Mouse (Mus musculus) heart, embryonic 10.5 days (tissue): ENCODE measurements around the gene Olfr412. TPM values are rescaled to one million over a fixed set of nuclear protein-coding genes. Genes with fewer than 3 reads are reported as not detected.
A peak's percentile ranks its signal among the peaks of the same experiment; 100 is the strongest.

Experiments
- DNase-seq: peaks from one replicate; pipeline ENCODE4 v3.0.0-alpha.2; 2017; ENCODE audit warnings: low spot score
- H3K27ac ChIP-seq: fragments of 300-500 bp; sonication (generic); 2 replicates; pipeline ENCODE4 v1.5.1; 2016; ENCODE audit warnings: mild to moderate bottlenecking
- H3K27me3 ChIP-seq: fragments of 300-500 bp; sonication (generic); 2 replicates; pipeline ENCODE4 v1.6.1; 2016; ENCODE audit warnings: mild to moderate bottlenecking; ENCODE audit not compliant: poor library complexity, insufficient read depth, severe bottlenecking
- H3K36me3 ChIP-seq: fragments of 300-500 bp; sonication (generic); 2 replicates; pipeline ENCODE4 v1.6.1; 2016; ENCODE audit warnings: mild to moderate bottlenecking, moderate library complexity
- H3K4me1 ChIP-seq: fragments of 300-500 bp; sonication (generic); 2 replicates; pipeline ENCODE4 v1.6.1; 2016; ENCODE audit warnings: mild to moderate bottlenecking
- H3K4me3 ChIP-seq: fragments of 300-500 bp; sonication (generic); 2 replicates; pipeline ENCODE4 v1.5.1; 2016; ENCODE audit warnings: mild to moderate bottlenecking, moderate library complexity
- H3K9me3 ChIP-seq: fragments of 300-500 bp; sonication (generic); 2 replicates; pipeline ENCODE4 v1.6.1; 2016; ENCODE audit warnings: mild to moderate bottlenecking, moderate library complexity
- WGBS: fragments of 180-500 bp; shearing (Covaris S2); methylation state at CpG from one replicate; pipeline ENCODE4 v1.1.7; 2016; 5-methylcytosine and 5-hydroxymethylcytosine counted together
- polyA plus RNA-seq: library from polyadenylated mRNA; unstranded; fragments of >200 nt; fragmentation: Nextera tagmentation; extraction: Ambion mirVana; gene quantifications from 2 replicates; pipeline ENCODE4 v1.2.1, GENCODE M21; 2016

Gene Olfr412
- not detected in 2 replicates for polyA plus RNA-seq

DNA sequence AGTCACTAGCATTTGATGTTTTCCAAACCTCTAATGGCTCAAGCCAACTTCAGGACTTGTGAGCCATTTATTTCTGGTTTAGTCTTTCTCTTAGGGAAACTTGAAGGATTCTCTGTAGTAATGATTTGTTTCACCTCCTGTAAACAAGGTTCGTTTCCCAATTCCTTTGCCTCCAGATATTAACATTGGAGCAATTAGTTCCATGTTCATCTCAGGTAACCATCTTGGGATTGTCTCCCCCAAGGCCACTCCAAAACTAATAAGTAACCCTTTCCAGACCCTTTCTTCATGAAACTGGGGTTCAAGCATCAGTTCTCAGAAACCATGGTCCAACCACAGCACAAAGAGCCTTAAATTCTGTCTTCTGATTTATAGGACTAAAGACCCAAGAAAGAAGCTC lies at the start of gene Olfr412:
TSS of gene Olfr412 (plus strand) at position 301 of the 400 bp plus-strand sequence.
- Histone ChIP-seq H3K4me1 (no peaks in the 10 kb centered on the region), H3K9me3 (no peaks in the 10 kb centered on the region), H3K36me3 (no peaks in the 10 kb centered on the region), H3K4me3 (no peak within 1 kb of the TSS), H3K27ac (no peak within 1 kb of the TSS), H3K27me3 (no peaks in the 10 kb centered on the region)
- DNase-seq, result no peak
- WGBS, result 66% methylated on average over 1 of the region's 1 CpGs

DNA sequence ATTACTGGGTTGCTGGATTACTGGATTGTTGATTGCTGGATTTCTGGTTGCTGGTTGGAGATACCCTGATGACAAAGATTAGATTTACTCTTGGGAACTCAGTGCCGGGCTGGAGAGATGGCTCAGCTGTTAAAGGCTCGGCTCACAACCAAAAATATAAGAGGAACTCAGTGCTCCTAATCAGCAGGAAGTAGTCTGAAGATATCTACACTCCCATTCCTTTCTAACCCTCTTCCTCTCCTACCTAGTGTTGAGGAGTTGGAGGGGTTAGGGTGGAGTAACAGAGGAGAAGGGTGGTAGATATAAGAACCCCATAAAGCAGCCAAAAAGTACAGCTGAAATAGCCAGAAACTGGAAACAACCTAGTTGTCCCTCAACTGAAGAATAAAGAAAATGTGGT lies 35.8 kb upstream of the Olfr412 start:
- Histone ChIP-seq H3K9me3 (0 out of 2 replicates have a peak, but pooled peaks cover 3% of the 10 kb centered on the region), H3K27ac (no peak overlapping the region), H3K27me3 (no peaks in the 10 kb centered on the region), H3K36me3 (no peaks in the 10 kb centered on the region), H3K4me3 (no peak overlapping the region), H3K4me1 (no peaks in the 10 kb centered on the region)
- no peak for DNase-seq
- WGBS, result 46% methylated on average over 2 of the region's 2 CpGs

- H3K4me1 ChIP-seq, result no peaks in the 10 kb centered on the region
- no peak overlapping the region for H3K27ac ChIP-seq
- no peak overlapping the region for H3K4me3 ChIP-seq
- no peak for DNase-seq
- no peaks in the 10 kb centered on the region for H3K36me3 ChIP-seq
- 0 out of 2 replicates have a peak, but pooled peaks cover 3% of the 10 kb centered on the region for H3K9me3 ChIP-seq
- no peaks in the 10 kb centered on the region for H3K27me3 ChIP-seq
Measured at GRCm38 (mm10) chr11:74328781-74329180, 33.1 kb upstream of the Olfr412 start.

GRCm38 (mm10) chr11:74337931-74338330 lies 23.9 kb upstream of the Olfr412 start, which contains the start of gene Olfr410:
Gene Olfr410, minus strand, starts transcription at chr11:74338031.
- Histone ChIP-seq H3K9me3 (no peaks in the 10 kb centered on the region), H3K27ac (no peak within 1 kb of the TSS), H3K36me3 (no peaks in the 10 kb centered on the region), H3K4me3 (no peak within 1 kb of the TSS), H3K4me1 (no peaks in the 10 kb centered on the region), H3K27me3 (no peaks in the 10 kb centered on the region)
- no peak for DNase-seq
- 76% methylated on average over 6 of the region's 6 CpGs for WGBS

- no peak within 1 kb of the TSS for H3K27ac ChIP-seq
- H3K36me3 ChIP-seq, result no peaks in the 10 kb centered on the region
- 75% methylated on average over 3 of the region's 3 CpGs for WGBS
- H3K27me3 ChIP-seq, result no peaks in the 10 kb centered on the region
- no peaks in the 10 kb centered on the region for H3K4me1 ChIP-seq
- H3K9me3 ChIP-seq, result no peaks in the 10 kb centered on the region
- no peak for DNase-seq
- no peak within 1 kb of the TSS for H3K4me3 ChIP-seq
Measured at GRCm38 (mm10) chr11:74352550-74352949, 9.3 kb upstream of the Olfr412 start, which contains the start of gene Olfr411. Gene Olfr411, minus strand, starts transcription at chr11:74352650.

DNA sequence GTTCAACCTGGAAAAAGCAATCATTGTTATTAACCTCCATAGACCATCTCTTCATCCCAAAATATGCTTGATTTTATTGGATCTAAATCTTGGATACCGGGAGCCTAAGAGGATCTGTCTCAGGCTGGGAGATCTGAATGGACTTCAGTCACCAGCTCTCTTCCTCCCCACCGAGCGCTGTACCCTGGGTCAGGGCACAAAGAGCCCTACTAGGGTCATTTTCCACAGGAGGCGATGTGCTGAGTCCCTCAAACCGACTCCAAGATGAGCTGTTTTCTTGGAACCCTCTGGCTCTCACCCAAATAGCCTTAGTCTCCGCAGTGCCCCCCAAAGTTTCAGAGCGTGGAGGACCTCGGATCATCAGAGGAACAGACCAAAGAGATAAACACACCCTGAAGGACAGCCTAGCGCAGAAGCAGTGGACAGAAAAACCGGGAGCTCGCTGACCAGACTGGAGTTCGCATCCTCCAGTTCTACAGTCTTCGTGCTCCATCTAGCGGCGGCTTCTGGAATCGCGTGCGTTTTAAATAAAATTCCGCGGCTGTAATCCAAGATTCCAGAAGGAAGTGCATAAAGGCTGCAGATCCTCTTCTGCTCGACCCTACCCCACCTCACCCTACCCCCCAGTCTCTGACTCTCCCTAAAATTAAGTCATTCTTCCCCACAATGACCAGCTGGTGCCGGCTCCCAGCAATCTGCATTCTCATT lies 9.7 kb downstream of the Olfr412 start:
- WGBS, result 16% methylated on average over 22 of the region's 22 CpGs
- Histone ChIP-seq H3K9me3 (no peaks in the 10 kb centered on the region), H3K36me3 (no peaks in the 10 kb centered on the region), H3K27me3 (peaks cover 9% of the 10 kb centered on the region), H3K4me1 (no peaks in the 10 kb centered on the region), H3K4me3 (no peak overlapping the region), H3K27ac (no peak overlapping the region)
- DNase-seq, result peak; percentile 81

GRCm38 (mm10) chr11:74376847-74377246 lies 15.0 kb downstream of the Olfr412 start:
- Histone ChIP-seq H3K4me3 (no peak overlapping the region), H3K4me1 (no peaks in the 10 kb centered on the region), H3K27me3 (peaks cover 22% of the 10 kb centered on the region), H3K27ac (no peak overlapping the region), H3K36me3 (no peaks in the 10 kb centered on the region), H3K9me3 (no peaks in the 10 kb centered on the region)
- DNase-seq, result peak; percentile 74
- WGBS, result 78% methylated on average over 3 of the region's 3 CpGs

DNA sequence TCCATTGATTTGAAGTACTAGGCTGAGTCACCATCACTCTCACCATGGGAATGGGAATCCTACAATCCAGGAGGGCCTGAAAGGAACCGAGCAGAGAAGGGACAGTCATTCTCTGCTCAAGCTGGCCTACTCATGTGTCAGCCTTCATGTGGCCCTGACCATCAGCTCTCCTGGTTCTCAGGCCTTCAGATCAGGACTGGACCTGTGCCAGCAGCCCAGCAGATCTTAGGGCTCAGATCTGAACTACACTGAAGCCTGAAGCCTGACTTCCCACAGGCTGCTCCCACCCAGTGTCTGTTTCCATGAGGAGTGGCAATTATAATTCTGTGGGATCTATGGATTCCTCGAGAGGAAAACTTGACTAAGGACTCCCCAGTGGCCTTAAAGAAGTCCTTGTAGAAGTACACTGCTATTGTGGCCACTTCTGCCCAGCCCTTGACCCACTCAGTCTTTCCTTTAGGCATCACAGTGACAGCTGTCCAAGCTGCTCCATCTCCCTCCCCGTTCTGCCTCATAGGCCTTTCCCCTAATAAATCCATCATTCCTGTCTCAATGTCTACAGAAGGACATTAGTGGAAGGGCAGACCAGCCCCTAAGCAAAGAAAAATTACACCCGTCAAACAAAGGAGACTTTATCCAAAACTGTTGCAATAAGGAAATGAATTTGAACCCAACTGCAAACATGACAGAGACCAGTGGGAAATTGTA lies 17.5 kb downstream of the Olfr412 start:
- DNase-seq, result peak; percentile 71
- no peaks in the 10 kb centered on the region for H3K36me3 ChIP-seq
- no peak overlapping the region for H3K27ac ChIP-seq
- 67% methylated on average over 4 of the region's 4 CpGs for WGBS
- no peak overlapping the region for H3K4me3 ChIP-seq
- H3K27me3 ChIP-seq, result peaks cover 22% of the 10 kb centered on the region
- H3K4me1 ChIP-seq, result 0 out of 2 replicates have a peak, but pooled peaks cover 4% of the 10 kb centered on the region
- H3K9me3 ChIP-seq, result no peaks in the 10 kb centered on the region

- 81% methylated on average over 9 of the region's 9 CpGs for WGBS
- no peak for DNase-seq
- no peak overlapping the region for H3K4me3 ChIP-seq
- no peaks in the 10 kb centered on the region for H3K9me3 ChIP-seq
- no peaks in the 10 kb centered on the region for H3K27me3 ChIP-seq
- peaks cover 20% of the 10 kb centered on the region; the same call in 1 of the 2 replicates for H3K4me1 ChIP-seq
- peaks cover 12% of the 10 kb centered on the region; the same call in 1 of the 2 replicates for H3K36me3 ChIP-seq
- no peak overlapping the region for H3K27ac ChIP-seq
Measured at GRCm38 (mm10) chr11:74385674-74386073, 23.8 kb downstream of the Olfr412 start.

- Histone ChIP-seq H3K27me3 (no peaks in the 10 kb centered on the region), H3K4me3 (no peak overlapping the region), H3K36me3 (peaks cover 16% of the 10 kb centered on the region; the same call in 1 of the 2 replicates), H3K9me3 (no peaks in the 10 kb centered on the region), H3K4me1 (peaks cover 19% of the 10 kb centered on the region; the same call in 1 of the 2 replicates), H3K27ac (no peak overlapping the region)
- WGBS, result 77% methylated on average over 5 of the region's 5 CpGs
- DNase-seq, result no peak
Measured at GRCm38 (mm10) chr11:74387203-74387602, 25.3 kb downstream of the Olfr412 start.

GRCm38 (mm10) chr11:74391899-74392298 lies 30.0 kb downstream of the Olfr412 start:
- no peaks in the 10 kb centered on the region for H3K27me3 ChIP-seq
- WGBS, result 83% methylated on average over 11 of the region's 11 CpGs

GRCm38 (mm10) chr11:74392903-74393302 lies 31.0 kb downstream of the Olfr412 start:
- no peaks in the 10 kb centered on the region for H3K27me3 ChIP-seq
- no peak overlapping the region for H3K27ac ChIP-seq
- H3K4me3 ChIP-seq, result no peak overlapping the region
- 74% methylated on average over 6 of the region's 6 CpGs for WGBS
- H3K36me3 ChIP-seq, result peaks cover 17% of the 10 kb centered on the region
- peaks cover 13% of the 10 kb centered on the region; the same call in 1 of the 2 replicates for H3K4me1 ChIP-seq
- H3K9me3 ChIP-seq, result no peaks in the 10 kb centered on the region
- DNase-seq, result no peak

More at GRCm38 (mm10) chr11:74391899-74392298, 30.0 kb downstream of the Olfr412 start:
- Histone ChIP-seq H3K9me3 (no peaks in the 10 kb centered on the region), H3K27ac (no peak overlapping the region), H3K36me3 (peaks cover 17% of the 10 kb centered on the region), H3K4me3 (no peak overlapping the region), H3K4me1 (peaks cover 19% of the 10 kb centered on the region; the same call in 1 of the 2 replicates)
- no peak for DNase-seq

GRCm38 (mm10) chr11:74393489-74393888 lies 31.6 kb downstream of the Olfr412 start:
- 73% methylated on average over 5 of the region's 5 CpGs for WGBS
- no peak for DNase-seq

More at GRCm38 (mm10) chr11:74393489-74393888, 31.6 kb downstream of the Olfr412 start:
- Histone ChIP-seq H3K4me1 (peaks cover 13% of the 10 kb centered on the region; the same call in 1 of the 2 replicates), H3K36me3 (peaks cover 17% of the 10 kb centered on the region), H3K27me3 (no peaks in the 10 kb centered on the region), H3K9me3 (no peaks in the 10 kb centered on the region), H3K4me3 (no peak overlapping the region), H3K27ac (no peak overlapping the region)
